Mouse (Mus musculus) thymus, adult 2 months (tissue): ENCODE data around the gene Dnah9.

Source experiments
- CTCF ChIP-seq: fragments of 200-500 bp; IDR thresholded peaks from 2 replicates; pipeline ENCODE4 v1.5.1; 2012; ENCODE audit warnings: mild to moderate bottlenecking, control low read depth, low read length, moderate library complexity, borderline replicate concordance; ENCODE audit not compliant: control insufficient read depth, poor library complexity, insufficient read depth; ENCODE audit errors: extremely low read depth
- POLR2A ChIP-seq: fragments of 200-500 bp; IDR thresholded peaks from 2 replicates; pipeline ENCODE4 v1.6.1; 2012; ENCODE audit warnings: mild to moderate bottlenecking, low read length, control low read depth, moderate library complexity; ENCODE audit not compliant: control insufficient read depth, poor library complexity, insufficient read depth; ENCODE audit errors: extremely low read depth

DNA sequence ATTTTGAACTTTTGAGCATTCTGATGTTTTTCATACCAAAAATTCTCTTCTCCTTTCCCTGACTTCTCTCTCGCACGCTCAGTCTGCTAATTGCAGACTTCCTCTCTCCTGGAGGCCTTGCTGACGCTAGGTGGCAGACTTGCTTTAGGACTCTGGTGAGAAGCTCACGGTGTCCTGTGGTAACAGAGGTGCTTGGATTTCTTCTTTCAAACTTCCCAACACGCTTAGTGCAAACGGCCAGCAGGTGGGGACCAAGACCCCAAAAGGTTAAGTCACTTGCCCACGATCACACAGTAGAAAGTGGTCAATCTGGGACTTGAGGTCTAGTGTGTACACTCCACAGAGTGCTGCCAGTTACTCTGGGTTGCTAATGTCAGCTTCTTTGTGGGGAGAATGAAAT is 347.5 kb downstream of the Dnah9 start:
- TF ChIP-seq POLR2A (no peak), CTCF (no peak)
